Mouse (Mus musculus) kidney, embryonic 14.5 days (tissue): Measurements from ENCODE around the gene Rundc3a. TPM values are rescaled to one million over a fixed set of nuclear protein-coding genes. Genes with fewer than 3 reads are reported as not detected.
"Not testable (repeated sequence)": the region's sequence is repeated elsewhere in the genome, so short reads cannot be mapped to it uniquely, and the experiment has no call there.

Experiments
- ATAC-seq: fragments of 200-750 bp; cut with Nextera tagmentation; 2 replicates; pipeline ENCODE4 v1.8.0; 2017; ENCODE audit warnings: moderate number of reproducible peaks, mild to moderate bottlenecking, moderate TSS enrichment, moderate library complexity; ENCODE audit not compliant: low FRiP score, low TSS enrichment
- H3K27ac ChIP-seq: fragments of 300-500 bp; sonication (generic); 2 replicates; pipeline ENCODE4 v1.5.1; 2014; ENCODE audit warnings: low read depth, mild to moderate bottlenecking, low read length, moderate library complexity, mixed read lengths
- H3K27me3 ChIP-seq: fragments of 300-500 bp; sonication (generic); 2 replicates; pipeline ENCODE4 v1.6.1; 2014; ENCODE audit warnings: mild to moderate bottlenecking, low read length; ENCODE audit not compliant: control insufficient read depth, insufficient read depth
- H3K36me3 ChIP-seq: fragments of 300-500 bp; sonication (generic); 2 replicates; pipeline ENCODE4 v1.6.1; 2014; ENCODE audit warnings: low read length, mixed read lengths; ENCODE audit not compliant: control insufficient read depth, insufficient read depth
- H3K4me1 ChIP-seq: fragments of 300-500 bp; sonication (generic); 2 replicates; pipeline ENCODE4 v1.6.1; 2014; ENCODE audit warnings: low read length, mixed read lengths; ENCODE audit not compliant: control insufficient read depth, insufficient read depth
- H3K4me2 ChIP-seq: fragments of 300-500 bp; sonication (generic); replicated peaks from 2 replicates; pipeline ENCODE4 v1.6.1; 2014; ENCODE audit warnings: low read depth, mild to moderate bottlenecking, low read length
- H3K4me3 ChIP-seq: fragments of 300-500 bp; sonication (generic); 2 replicates; pipeline ENCODE4 v1.5.1; 2014; ENCODE audit warnings: mild to moderate bottlenecking, low read length
- H3K9ac ChIP-seq: fragments of 300-500 bp; sonication (generic); 2 replicates; pipeline ENCODE4 v1.6.1; 2014; ENCODE audit warnings: low read depth, mild to moderate bottlenecking, low read length, moderate library complexity
- H3K9me3 ChIP-seq: fragments of 300-500 bp; sonication (generic); 2 replicates; pipeline ENCODE4 v1.6.1; 2016; ENCODE audit warnings: low read length; ENCODE audit not compliant: control insufficient read depth
- WGBS: fragments of 180-500 bp; shearing (Covaris S2); extraction: QIAGEN DNeasy Blood & Tissue Kit; methylation state at CpG from one replicate; pipeline ENCODE4 v1.1.7; 2014; 5-methylcytosine and 5-hydroxymethylcytosine counted together
- polyA plus RNA-seq: library from polyadenylated mRNA; unstranded; fragments of >200 nt; fragmentation: Nextera tagmentation; extraction: Ambion mirVana; gene quantifications from 2 replicates; pipeline ENCODE4 v1.2.1, GENCODE M21; 2014

The Rundc3a gene
- polyA plus RNA-seq, 1 experiment from 2014 or later: 1.7 TPM

GRCm38 (mm10) chr11:102382794-102383193 is 10.4 kb upstream of the Rundc3a start:
- 89% methylated on average over 3 of the region's 3 CpGs for WGBS
- Histone ChIP-seq H3K9me3 (no peaks in the 10 kb centered on the region), H3K27ac (no peak overlapping the region), H3K4me1 (no peaks in the 10 kb centered on the region), H3K27me3 (no peaks in the 10 kb centered on the region), H3K36me3 (no peaks in the 10 kb centered on the region), H3K4me3 (no peak overlapping the region), H3K4me2 (no peak overlapping the region), H3K9ac (no peak overlapping the region)
- no peak for ATAC-seq

- Histone ChIP-seq H3K27ac (no peak overlapping the region), H3K36me3 (no peaks in the 10 kb centered on the region), H3K4me1 (no peaks in the 10 kb centered on the region), H3K27me3 (no peaks in the 10 kb centered on the region), H3K9ac (no peak overlapping the region), H3K4me3 (no peak overlapping the region), H3K4me2 (no peak overlapping the region), H3K9me3 (no peaks in the 10 kb centered on the region)
- no peak for ATAC-seq
- WGBS: 84% methylated on average over 1 of the region's 1 CpGs
Observed at GRCm38 (mm10) chr11:102383365-102384136, 9.7 kb upstream of the Rundc3a start.

GRCm38 (mm10) chr11:102384418-102384817 is 8.8 kb upstream of the Rundc3a start:
- no peaks in the 10 kb centered on the region for H3K36me3 ChIP-seq
- H3K27me3 ChIP-seq: no peaks in the 10 kb centered on the region
- no peak overlapping the region for H3K4me3 ChIP-seq
- no peak for ATAC-seq
- no peak overlapping the region for H3K9ac ChIP-seq
- no peaks in the 10 kb centered on the region for H3K9me3 ChIP-seq
- H3K4me2 ChIP-seq: no peak overlapping the region
- H3K4me1 ChIP-seq: no peaks in the 10 kb centered on the region
- 75% methylated on average over 2 of the region's 2 CpGs for WGBS
- H3K27ac ChIP-seq: no peak overlapping the region

- 54% methylated on average over 4 of the region's 4 CpGs for WGBS
- H3K36me3 ChIP-seq: no peaks in the 10 kb centered on the region
Observed at GRCm38 (mm10) chr11:102385075-102385474, 8.1 kb upstream of the Rundc3a start.

GRCm38 (mm10) chr11:102386121-102386520 is 7.1 kb upstream of the Rundc3a start:
- Histone ChIP-seq H3K4me1 (no peaks in the 10 kb centered on the region), H3K9ac (no peak overlapping the region), H3K9me3 (no peaks in the 10 kb centered on the region), H3K4me2 (no peak overlapping the region), H3K27me3 (no peaks in the 10 kb centered on the region), H3K36me3 (no peaks in the 10 kb centered on the region), H3K4me3 (no peak overlapping the region), H3K27ac (no peak overlapping the region)
- 52% methylated on average over 5 of the region's 5 CpGs for whole genome bisulfite sequencing
- ATAC-seq: no peak

More at GRCm38 (mm10) chr11:102385075-102385474, 8.1 kb upstream of the Rundc3a start:
- no peak overlapping the region for H3K27ac ChIP-seq
- H3K4me2 ChIP-seq: no peak overlapping the region
- H3K4me1 ChIP-seq: no peaks in the 10 kb centered on the region
- no peak overlapping the region for H3K9ac ChIP-seq
- H3K27me3 ChIP-seq: no peaks in the 10 kb centered on the region
- H3K4me3 ChIP-seq: no peak overlapping the region
- H3K9me3 ChIP-seq: no peaks in the 10 kb centered on the region
- no peak for ATAC-seq

- not testable (repeated sequence) for H3K36me3 ChIP-seq, H3K4me2 ChIP-seq, H3K4me3 ChIP-seq, H3K27me3 ChIP-seq, H3K27ac ChIP-seq, H3K9me3 ChIP-seq, H3K9ac ChIP-seq, ATAC-seq
- 85% methylated on average over 4 of the region's 5 CpGs for WGBS
- H3K4me1 ChIP-seq: peaks cover 13% of the 10 kb centered on the region
Observed at GRCm38 (mm10) chr11:102389436-102389835, 3.8 kb upstream of the Rundc3a start.

- WGBS: 24% methylated on average over 15 of the region's 15 CpGs
- Histone ChIP-seq H3K4me1 (peaks cover 13% of the 10 kb centered on the region), H3K27me3 (peaks cover 5% of the 10 kb centered on the region; the same call in 1 of the 2 replicates), H3K9me3 (no peaks in the 10 kb centered on the region), H3K36me3 (no peaks in the 10 kb centered on the region), H3K4me2 (peak overlapping the region; percentile 87), H3K9ac (0 out of 2 replicates have a peak overlapping the region, but pooled peaks have one; percentile 1), H3K27ac (no peak overlapping the region), H3K4me3 (peak overlapping the region; percentile 34)
- ATAC-seq: peak; percentile 24; the same call in 1 of the 2 replicates
Observed at GRCm38 (mm10) chr11:102392441-102393237, 564 bp upstream of the Rundc3a start.

- H3K9me3 ChIP-seq: no peaks in the 10 kb centered on the region
- H3K4me3 ChIP-seq: peak overlapping the region; percentile 34
- H3K27me3 ChIP-seq: peaks cover 17% of the 10 kb centered on the region
- H3K4me1 ChIP-seq: peaks cover 13% of the 10 kb centered on the region
- H3K4me2 ChIP-seq: peak overlapping the region; percentile 87
- 0 out of 2 replicates have a peak overlapping the region, but pooled peaks have one; percentile 28 for H3K9ac ChIP-seq
- H3K36me3 ChIP-seq: no peaks in the 10 kb centered on the region
- WGBS: 7% methylated on average over 16 of the region's 17 CpGs
- ATAC-seq: peak; percentile 3
- H3K27ac ChIP-seq: no peak overlapping the region
Observed at GRCm38 (mm10) chr11:102393719-102394420, 667 bp downstream of the Rundc3a start.
